Comparison of ENCODE assay signal across 23 mouse cellular contexts in the genomic region with DNA sequence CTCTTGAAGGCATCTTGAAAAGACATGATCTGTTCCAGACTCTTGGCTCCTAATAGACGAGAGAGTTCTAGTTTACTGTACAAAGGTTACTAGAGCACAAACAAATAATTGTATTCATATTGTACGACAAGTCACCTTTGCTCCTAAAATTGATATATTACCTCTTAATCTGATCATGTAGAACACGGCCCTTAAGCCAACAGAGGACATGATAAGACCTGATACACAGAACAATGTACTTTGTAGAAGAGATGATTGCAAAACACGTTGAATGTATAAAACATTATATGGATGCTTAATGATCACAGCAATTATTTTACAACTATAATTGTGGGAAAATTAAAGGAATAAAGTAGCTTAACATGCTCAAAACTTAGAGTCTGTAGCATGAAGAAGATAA.
DNase-seq lines count a peak whose midpoint lies in the region; ATAC-seq and TF ChIP-seq lines count a peak whose summit lies in the region.
"Had no signal": no experiment of that assay in that cellular context is flagged by ENCODE, and none has a peak within 500 bp of the region (broad histone marks: within the 10 kb centered on the region; RNA-seq: fewer than 3 reads in every experiment).

No protein-coding gene starts in this region.

- TF ChIP-seq CTCF in intestine, postnatal 0 days (IDR thresholded peaks at IDR 0.05; ENCODE audit: low read depth), result no peak
- no peak for TF ChIP-seq CTCF in small intestine, adult 2 months (IDR thresholded peaks at IDR 0.05; ENCODE audit: extremely low read depth, insufficient read length, insufficient replicate concordance, low read depth, low read length)

- no peak for TF ChIP-seq POLR2A in small intestine, adult 2 months (IDR thresholded peaks at IDR 0.05; ENCODE audit: low read depth, low read length)

- no peaks in the 10 kb centered on the region for H3K36me3 ChIP-seq in intestine, embryonic 15.5 days
- no peaks in the 10 kb centered on the region for H3K36me3 ChIP-seq in intestine, postnatal 0 days (ENCODE audit: control insufficient read depth, insufficient read depth)
- H3K36me3 ChIP-seq in small intestine, adult 2 months (ENCODE audit: control insufficient read depth, insufficient read depth, low read length), result no peaks in the 10 kb centered on the region
- no peaks in the 10 kb centered on the region for H3K36me3 ChIP-seq in kidney, embryonic 15.5 days
- H3K36me3 ChIP-seq: embryonic facial prominence, embryonic 10.5 days; embryonic facial prominence, embryonic 12.5 days; forebrain, embryonic 15.5 days; G1E had no signal

- DNase-seq in kidney, postnatal 10 days, result no peak
- DNase-seq: adrenal gland, adult 8-10 months; adrenal gland, postnatal 14 days; adrenal gland, postnatal 36 days; B cell, adult 2 months; cerebellum, adult 11-12 months; cerebellum, adult 2 months; cerebellum, adult 9-10 months; cerebellum, postnatal 10 days; cerebellum, postnatal 25 days had no signal

- no peaks in the 10 kb centered on the region for H3K9me3 ChIP-seq in intestine, embryonic 15.5 days
- no peaks in the 10 kb centered on the region for H3K9me3 ChIP-seq in intestine, postnatal 0 days (ENCODE audit: control insufficient read depth)
- H3K9me3 ChIP-seq in kidney, embryonic 15.5 days (replicated peaks), result no peaks in the 10 kb centered on the region
- H3K9me3 ChIP-seq: embryonic facial prominence, embryonic 10.5 days; embryonic facial prominence, embryonic 12.5 days; forebrain, embryonic 13.5 days; forebrain, embryonic 15.5 days had no signal

- no peak overlapping the region for H3K27ac ChIP-seq in intestine, embryonic 15.5 days
- peak overlapping the region; percentile 47; the same call in 1 of the 2 replicates for H3K27ac ChIP-seq in intestine, postnatal 0 days (ENCODE audit: low read depth, low read length)
- H3K27ac ChIP-seq in small intestine, adult 2 months (ENCODE audit: insufficient read depth, low read depth, low read length), result peak overlapping the region; percentile 100
- no peak overlapping the region for H3K27ac ChIP-seq in kidney, embryonic 15.5 days
- H3K27ac ChIP-seq: embryonic facial prominence, embryonic 10.5 days; embryonic facial prominence, embryonic 12.5 days; forebrain, embryonic 13.5 days; forebrain, embryonic 15.5 days had no signal

- peak; percentile 63 for ATAC-seq in intestine, embryonic 15.5 days
- peak; percentile 84 for ATAC-seq in intestine, postnatal 0 days
- ATAC-seq in kidney, embryonic 15.5 days (replicated peaks; ENCODE audit: low FRiP score), result no peak
- ATAC-seq: activated CD4-positive, CD25-positive, alpha-beta regulatory T cell, adult 4 months; CD4-positive, CD25-positive, alpha-beta regulatory T cell, adult 4 months; forebrain, embryonic 13.5 days; forebrain, embryonic 15.5 days; Patski had no signal

- no peaks in the 10 kb centered on the region for H3K4me1 ChIP-seq in intestine, embryonic 15.5 days (replicated peaks)
- H3K4me1 ChIP-seq in intestine, postnatal 0 days (replicated peaks; ENCODE audit: control insufficient read depth, insufficient read depth, low read length), result no peaks in the 10 kb centered on the region; the same call in 1 of the 2 replicates
- H3K4me1 ChIP-seq in small intestine, adult 2 months (ENCODE audit: control insufficient read depth, insufficient read depth, insufficient read length, low read length), result peaks cover 8% of the 10 kb centered on the region; the same call in 1 of the 2 replicates
- no peaks in the 10 kb centered on the region for H3K4me1 ChIP-seq in kidney, embryonic 15.5 days
- H3K4me1 ChIP-seq: embryonic facial prominence, embryonic 10.5 days; embryonic facial prominence, embryonic 12.5 days; forebrain, embryonic 13.5 days; forebrain, embryonic 15.5 days had no signal

- WGBS in intestine, embryonic 15.5 days, result 62% methylated on average over 4 of the region's 4 CpGs
- WGBS in intestine, postnatal 0 days, result 27% methylated on average over 4 of the region's 4 CpGs
- 23% methylated on average over 4 of the region's 4 CpGs for WGBS in small intestine, adult 2 months
- 78% methylated on average over 4 of the region's 4 CpGs for WGBS in kidney, embryonic 15.5 days

- no peak overlapping the region for H3K9ac ChIP-seq in intestine, embryonic 15.5 days
- no peak overlapping the region for H3K9ac ChIP-seq in intestine, postnatal 0 days (ENCODE audit: low read depth, low read length)
- H3K9ac ChIP-seq in kidney, embryonic 15.5 days, result no peak overlapping the region
- H3K9ac ChIP-seq: embryonic facial prominence, embryonic 12.5 days; forebrain, embryonic 13.5 days; forebrain, embryonic 15.5 days had no signal

- H3K27me3 ChIP-seq in intestine, embryonic 15.5 days (replicated peaks), result no peaks in the 10 kb centered on the region
- no peaks in the 10 kb centered on the region for H3K27me3 ChIP-seq in intestine, postnatal 0 days (replicated peaks; ENCODE audit: control insufficient read depth, insufficient read depth, low read length)
- no peaks in the 10 kb centered on the region for H3K27me3 ChIP-seq in small intestine, adult 2 months (ENCODE audit: control insufficient read depth, insufficient read depth, low read length)
- H3K27me3 ChIP-seq in kidney, embryonic 15.5 days, result no peaks in the 10 kb centered on the region
- H3K27me3 ChIP-seq: CH12.LX; embryonic facial prominence, embryonic 12.5 days; forebrain, embryonic 13.5 days; forebrain, embryonic 15.5 days; Patski had no signal

- no peak overlapping the region for H3K4me3 ChIP-seq in intestine, embryonic 15.5 days (replicated peaks)
- H3K4me3 ChIP-seq in intestine, postnatal 0 days (ENCODE audit: low read depth, low read length), result no peak overlapping the region
- no peak overlapping the region for H3K4me3 ChIP-seq in small intestine, adult 2 months (ENCODE audit: low read depth, low read length)
- no peak overlapping the region for H3K4me3 ChIP-seq in kidney, embryonic 15.5 days (replicated peaks)
- H3K4me3 ChIP-seq: embryonic facial prominence, embryonic 10.5 days; embryonic facial prominence, embryonic 12.5 days; forebrain, embryonic 13.5 days; forebrain, embryonic 15.5 days had no signal

- H3K4me2 ChIP-seq in intestine, embryonic 15.5 days (replicated peaks), result no peak overlapping the region
- peak overlapping the region; percentile 25; the same call in 1 of the 2 replicates for H3K4me2 ChIP-seq in intestine, postnatal 0 days (replicated peaks; ENCODE audit: low read depth)
- H3K4me2 ChIP-seq in kidney, embryonic 15.5 days, result no peak overlapping the region
- H3K4me2 ChIP-seq: embryonic facial prominence, embryonic 12.5 days; forebrain, embryonic 13.5 days; forebrain, embryonic 15.5 days had no signal

Comparison
In these comparisons a context has a peak if more than half of its experiments do, and no peak if none do; other contexts are left out.
1. H3K27ac ChIP-seq: peak in intestine, postnatal 0 days (single experiment) and small intestine, adult 2 months (single experiment); none in intestine, embryonic 15.5 days (single experiment) and kidney, embryonic 15.5 days (single experiment).